Mouse (Mus musculus) embryo, embryonic 9.5 days (tissue): ENCODE results near the gene As3mt.
"Not testable (repeated sequence)": the region's sequence is repeated elsewhere in the genome, so short reads cannot be mapped to it uniquely, and the experiment has no call there.

Experiments used
- DNase-seq: peaks from one replicate; pipeline ENCODE4 v3.0.0-alpha.2; 2017; ENCODE audit errors: extremely low spot score

The As3mt gene

DNA sequence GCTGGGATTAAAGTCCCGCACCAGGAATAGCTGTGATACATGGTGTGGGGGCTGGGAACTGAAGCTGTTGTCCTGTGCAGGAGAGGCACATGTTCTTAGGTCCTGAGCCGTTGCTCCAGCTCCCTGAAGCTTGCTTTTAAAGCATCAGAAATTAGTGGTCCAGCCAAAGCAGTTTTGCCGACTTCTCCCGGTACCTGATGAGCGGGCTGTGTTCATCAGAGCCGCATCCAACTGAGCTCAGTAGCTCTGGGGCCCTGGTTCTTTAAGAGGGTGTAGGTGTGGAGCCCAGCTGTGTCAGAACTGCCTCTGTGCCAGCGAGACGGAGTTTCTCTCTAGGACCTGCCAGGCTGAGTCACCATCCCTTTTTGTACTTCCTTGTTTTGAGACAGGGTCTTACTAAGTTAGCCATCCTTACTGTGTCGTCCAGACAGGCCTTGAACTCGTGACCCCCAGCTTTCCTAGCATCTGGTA, 8.2 kb upstream of the As3mt start:
- no peak for DNase-seq

DNA sequence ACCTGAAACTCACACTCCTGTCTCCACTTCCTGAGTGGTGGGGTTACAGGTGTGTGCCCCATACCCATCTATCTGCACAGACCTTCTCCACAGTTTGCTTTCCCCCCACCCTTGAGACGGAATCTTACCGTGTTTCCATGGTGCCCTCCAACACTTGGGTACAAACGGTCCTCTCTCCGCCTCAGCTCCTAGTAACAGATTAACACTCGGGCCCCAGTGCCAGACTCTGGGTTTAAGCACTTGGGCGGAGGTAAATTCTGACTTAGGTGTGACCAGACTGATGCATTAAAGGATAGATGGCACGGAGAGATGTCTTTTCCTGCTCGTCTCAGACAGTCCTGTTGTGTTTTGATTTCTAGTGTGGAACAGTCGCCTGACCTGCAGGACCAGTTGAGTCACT, 6.1 kb upstream of the As3mt start:
- no peak for DNase-seq

DNA sequence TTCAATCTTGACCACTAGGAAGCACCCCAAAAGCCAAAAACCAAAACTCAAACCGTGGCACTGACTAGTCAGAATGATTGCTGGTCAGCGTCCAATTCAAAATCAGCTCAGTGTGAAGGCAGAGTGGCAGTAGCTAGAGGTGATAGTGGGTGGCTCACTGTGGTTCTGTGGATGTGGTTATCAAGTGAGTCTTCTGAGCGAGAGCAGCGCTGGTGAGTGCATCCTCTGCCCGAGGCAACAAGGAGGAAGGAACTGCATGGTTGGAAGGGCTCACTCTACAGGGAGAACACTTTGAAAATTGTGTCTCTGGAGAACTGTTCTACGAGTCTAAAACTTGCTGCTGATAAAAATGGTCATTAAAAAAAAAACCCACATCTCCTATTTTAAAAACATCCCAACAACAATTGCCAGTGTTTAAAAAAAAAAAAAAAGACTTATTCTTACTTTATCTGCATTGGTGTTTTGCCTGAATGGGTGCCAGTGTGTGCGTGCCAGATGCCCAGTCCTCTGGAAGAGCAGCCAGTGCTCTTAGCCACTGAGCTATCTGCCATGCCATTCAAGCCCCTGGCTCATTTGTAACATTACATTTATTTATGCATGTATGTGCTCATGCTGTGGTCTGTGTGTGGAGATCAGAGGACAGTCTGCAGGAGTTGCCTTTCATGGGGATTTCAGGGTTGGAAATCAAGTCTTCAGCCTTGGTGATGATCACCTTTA, 1.3 kb upstream of the As3mt start:
- no peak for DNase-seq

DNA sequence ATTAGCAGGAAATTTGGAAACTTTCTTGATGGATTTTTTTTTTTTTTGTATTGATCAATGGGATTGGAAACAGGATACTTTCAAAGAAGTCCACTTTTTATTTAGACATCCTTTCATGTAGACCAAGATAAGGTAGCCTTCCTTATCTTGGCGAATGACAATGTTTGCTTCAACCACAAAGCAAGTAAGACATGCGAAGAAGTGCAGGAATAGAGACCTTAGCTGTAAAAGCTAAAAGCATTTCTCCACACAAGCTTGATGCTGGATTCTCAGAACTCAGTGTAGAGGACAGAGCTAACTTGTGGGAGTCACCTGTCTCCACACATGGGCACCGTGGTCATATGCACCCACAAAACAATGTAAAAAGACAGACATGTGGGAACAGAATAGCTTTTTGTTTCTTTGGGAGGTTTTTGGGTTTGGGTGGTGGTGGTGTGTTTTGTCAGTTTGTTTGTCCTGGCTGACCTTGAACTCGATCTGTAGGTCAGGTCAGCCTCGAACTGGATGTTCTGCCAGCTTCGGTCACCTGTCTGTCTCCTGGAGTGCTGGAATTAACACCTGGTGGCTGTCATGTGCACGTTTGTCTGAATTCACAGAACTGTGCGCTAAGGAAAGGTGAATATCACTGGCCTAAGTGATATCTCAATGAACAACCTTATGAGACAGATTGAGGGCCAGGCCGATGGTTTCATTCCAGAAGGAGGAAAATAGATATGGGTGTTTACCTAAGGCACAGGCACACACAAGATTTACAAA, 540 bp upstream of the As3mt start:
- DNase-seq = no peak

DNA sequence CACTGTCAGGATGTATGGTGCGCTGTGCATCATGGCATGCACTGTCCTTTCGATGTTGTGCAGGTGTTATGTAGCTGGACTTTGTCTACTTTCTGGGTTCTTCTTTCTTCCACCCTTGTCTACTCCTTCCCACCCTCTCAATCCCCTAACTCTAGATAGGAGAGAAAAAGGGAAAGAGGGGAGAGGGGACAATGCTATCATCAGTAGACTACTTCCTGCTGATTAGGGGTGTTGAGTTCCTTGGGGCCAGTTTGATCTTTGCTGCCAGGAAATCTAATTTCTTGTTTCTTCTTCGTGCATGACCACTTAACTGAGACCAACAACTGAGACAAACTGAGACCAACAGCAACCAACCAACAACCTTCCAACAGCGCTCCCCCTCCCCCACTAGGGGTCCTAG, 3.4 kb downstream of the As3mt start:
- DNase-seq = no peak

DNA sequence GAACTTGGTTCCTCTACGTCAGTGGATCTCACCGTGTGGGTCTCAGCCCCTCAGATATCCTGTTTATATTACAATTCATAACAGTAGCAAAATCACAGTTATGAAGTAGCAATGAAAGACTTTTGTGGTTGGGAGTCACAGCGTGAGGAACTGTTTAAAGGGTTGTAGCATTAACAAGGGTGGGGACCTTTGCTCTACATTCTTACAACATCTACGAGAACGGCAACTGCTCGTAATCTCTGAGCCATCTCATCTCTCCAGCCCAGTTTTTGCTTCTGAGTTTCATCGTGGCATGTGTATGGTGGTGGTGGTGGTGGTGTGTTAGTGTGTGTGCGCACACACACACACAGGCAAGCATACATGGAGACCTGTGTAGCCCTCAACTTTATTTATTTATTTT, 7.0 kb downstream of the As3mt start:
- DNase-seq = no peak

DNA sequence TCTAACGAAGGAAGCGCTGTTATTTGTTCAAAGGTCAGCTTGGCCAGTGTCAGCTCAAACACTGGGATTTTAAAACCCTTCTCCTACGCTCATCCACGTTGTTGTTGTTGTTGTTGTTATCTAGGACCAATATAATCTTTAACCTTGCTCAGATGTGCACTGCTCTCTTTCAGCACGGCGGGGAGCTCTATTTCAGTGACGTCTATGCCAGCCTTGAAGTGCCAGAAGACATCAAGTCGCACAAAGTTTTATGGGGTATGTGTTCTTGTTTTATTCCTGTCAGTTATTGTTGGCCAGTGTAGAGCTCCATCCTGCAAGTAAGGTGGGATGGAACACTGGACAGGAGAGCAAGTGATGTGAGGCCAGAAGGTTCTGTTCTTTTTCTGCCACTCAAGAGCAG, 7.8 kb downstream of the As3mt start:
- DNase-seq = no peak

DNA sequence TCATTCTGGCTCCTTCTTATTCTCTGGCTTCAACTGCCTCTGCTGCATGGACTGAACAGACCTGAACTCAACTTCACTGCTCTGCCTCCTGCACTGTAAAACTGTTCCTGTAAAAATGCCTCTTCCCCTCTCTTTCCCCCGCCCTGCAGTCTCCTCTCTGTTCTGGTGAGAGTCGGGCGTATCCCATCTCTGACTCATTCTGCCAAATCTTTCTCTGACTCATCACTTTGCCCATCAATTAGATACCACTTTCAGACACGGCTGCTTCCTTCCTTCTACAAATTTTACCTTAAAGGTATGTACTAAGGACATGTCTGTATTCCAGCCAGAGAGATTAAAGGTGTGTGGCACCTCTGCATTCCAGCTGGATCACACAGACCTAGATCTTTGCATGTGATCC, 10.9 kb downstream of the As3mt start:
- DNase-seq = no peak

DNA sequence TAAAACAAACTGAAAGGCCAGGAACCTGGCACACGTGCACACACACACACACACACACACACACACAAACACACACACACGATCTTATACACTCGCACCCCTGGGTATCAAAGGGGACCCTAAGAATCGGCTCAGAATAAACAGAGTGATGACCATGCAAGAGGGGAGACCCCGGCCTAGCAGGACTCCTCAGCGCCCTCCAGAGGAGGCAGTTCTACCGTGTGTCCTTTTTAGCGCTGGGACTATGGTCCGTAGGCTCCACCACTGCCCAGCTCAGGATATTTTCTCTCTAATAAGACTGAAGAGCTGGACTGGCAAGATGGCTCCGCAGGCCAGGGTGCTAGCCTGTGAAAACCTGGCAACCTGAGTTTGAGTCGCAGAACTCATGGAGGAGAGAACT, 17.2 kb downstream of the As3mt start:
- DNase-seq = no peak

DNA sequence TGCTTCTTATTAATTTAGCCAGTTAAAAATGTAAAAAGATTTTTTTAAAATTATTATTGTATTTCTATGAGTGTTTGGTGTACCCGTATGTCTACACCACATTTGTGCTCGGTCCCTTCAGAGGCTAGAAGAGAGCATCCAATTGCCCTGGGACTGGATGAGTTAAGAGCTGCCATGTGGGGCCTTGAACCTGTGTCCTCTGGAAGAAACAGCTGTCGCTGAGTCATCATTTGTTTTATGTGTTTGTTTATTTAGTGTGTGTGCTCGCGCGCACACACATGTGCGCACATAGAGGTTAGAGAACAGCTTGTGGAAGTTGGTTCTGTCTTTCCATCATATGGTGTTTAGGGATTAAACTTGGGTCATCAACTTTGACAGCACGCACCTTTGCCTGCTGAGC, 18.9 kb downstream of the As3mt start:
- no peak for DNase-seq

DNA sequence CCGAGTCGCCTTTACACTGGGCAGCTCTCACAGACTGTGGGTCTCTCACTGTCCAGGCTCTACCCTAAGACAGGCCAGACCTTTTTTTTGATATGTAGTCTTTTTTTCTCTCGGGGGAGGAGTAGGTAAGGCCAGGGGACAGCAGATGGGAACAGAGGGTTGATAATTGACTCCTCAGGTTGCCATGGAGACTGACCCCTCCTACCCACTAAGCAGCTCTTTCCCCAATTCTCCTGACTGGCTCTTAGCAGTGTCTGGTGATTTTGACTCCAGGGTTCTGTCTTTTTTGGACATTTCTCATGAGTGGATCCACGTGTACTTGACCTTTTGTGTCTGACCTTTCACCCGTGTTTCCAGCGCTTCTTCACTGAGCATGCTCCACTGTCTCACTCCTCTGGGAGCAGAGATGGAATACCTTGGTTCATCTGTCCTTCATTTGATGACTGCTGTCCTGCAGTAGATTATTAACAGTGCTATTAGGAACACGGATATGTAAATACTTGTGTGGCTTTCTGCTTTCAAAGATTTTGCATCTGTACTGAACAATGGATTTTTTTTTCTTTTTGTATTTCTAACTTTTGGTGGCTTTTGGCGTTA, 20.0 kb downstream of the As3mt start:
- peak; percentile 49 for DNase-seq

DNA sequence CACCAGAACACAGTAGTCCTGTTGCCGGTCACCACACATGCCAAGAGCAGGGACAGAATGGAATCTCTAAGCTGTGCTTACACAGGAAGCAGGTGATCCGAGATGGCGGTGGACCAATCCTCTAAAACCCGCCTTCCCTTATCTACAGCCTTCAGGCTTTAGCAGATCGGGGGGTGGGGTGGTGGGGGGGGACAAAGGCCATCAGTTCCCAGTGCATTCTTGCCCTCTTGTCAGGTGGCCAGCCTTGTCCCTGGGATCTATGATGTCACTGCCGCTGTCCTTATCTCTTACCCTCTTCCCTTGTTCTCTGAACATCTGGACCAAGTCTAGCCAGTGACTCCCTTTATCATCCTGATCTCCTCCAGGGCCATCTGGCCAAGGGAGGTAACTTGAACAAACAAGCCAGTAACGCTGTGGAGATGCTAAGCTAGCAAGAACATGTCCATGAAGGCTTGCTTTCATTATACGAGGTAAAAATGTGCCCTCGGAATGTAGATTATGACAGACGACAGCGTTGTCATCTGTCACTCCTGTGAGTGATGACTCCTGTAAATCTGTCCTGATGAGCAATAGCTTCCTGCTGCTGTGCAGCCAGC, 20.8 kb downstream of the As3mt start:
- no peak for DNase-seq

DNA sequence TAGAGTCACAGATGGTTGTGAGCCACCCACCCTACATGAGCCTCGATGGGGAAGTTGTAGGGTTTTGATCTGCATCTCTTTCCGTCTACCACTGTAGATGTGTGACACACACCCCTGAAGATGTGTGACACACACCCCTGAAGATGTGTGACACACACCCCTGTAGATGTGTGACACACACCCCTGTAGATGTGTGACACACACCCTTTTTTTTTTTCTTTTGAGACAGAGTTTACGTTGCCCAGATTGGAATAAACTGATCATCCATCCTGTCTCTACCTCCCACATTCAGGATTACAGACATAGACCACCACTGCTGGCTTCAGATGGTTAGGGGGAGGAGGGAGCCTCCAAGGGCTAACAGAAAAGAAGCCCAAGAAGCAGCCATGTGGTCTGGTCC, 21.7 kb downstream of the As3mt start:
- DNase-seq = no peak

DNA sequence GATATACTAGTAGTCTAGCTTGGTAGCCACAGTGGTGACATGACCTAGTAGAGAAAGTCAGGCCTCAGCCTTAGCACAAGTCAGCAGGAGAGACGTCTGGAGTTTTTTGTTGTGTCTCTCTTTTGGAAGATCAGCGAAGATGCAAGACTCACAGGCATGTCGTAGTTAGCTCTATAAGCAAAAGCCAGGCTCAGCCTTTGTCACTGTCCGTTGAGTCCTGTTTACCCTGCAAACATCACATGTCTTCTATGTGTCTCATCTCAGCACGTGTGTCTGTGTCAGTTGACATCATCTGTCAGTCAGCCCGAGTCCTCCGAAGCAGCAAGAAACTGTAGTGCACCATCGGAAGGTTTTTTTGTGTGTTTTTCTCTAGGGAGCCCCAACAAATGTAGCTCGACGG, 24.1 kb downstream of the As3mt start:
- no peak for DNase-seq

DNA sequence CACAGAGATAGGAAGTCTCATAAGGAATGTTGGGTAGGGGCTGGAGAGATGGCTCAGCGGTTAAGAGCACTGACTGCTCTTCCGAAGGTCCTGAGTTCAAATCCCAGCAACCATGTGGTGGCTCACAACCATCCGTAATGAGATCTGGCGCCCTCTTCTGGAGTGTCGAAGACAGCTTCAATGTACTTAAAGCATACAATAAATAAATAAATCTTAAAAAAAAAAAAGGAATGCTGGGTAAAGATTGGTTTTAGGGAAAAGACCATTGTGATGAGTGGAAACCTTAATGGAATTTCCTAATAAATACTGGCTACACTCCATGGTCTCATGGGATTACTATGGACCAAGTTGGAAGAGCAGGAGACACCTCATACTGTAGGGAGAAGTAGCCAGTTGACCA, 25.4 kb downstream of the As3mt start:
- not testable (repeated sequence) for DNase-seq

DNA sequence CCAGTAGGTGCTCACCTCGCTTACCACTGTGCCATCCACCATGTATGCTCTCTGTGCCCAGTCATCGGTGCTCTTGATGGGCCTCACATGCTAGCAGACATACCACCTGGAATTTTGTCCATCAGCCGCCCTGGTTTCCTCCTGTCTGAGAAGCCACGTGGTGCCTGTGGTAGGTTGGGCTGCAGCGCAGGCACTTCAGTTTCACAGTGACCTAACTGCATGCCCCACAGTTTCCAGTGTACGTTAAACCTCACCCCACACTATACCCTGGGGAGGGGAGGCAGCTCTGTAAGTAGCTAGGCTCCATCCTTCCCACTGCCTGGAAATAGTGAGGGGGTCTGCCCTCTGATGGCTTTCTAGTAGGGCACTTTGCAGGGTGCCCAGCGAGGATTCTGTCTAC, 26.4 kb downstream of the As3mt start:
- no peak for DNase-seq

DNA sequence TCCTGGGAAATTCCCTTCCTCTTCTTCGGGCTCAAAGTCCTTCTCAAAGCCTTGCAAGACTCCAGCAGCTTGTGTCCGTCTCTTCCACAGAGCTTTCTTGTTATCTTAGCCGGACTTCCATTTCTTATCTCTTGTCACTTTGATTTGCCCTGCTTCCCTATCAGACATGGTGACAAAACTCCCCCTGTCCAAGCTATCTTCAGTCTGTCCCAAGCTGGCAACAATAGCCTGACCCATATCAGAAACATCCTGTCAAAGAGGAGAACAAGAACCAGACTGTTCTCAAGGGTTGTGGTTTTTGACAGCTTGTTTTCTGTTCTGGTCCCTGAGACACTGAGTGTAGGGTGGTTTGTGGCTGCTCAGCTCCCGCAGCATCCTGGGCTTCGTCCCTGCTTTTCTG, 28.0 kb downstream of the As3mt start:
- no peak for DNase-seq

DNA sequence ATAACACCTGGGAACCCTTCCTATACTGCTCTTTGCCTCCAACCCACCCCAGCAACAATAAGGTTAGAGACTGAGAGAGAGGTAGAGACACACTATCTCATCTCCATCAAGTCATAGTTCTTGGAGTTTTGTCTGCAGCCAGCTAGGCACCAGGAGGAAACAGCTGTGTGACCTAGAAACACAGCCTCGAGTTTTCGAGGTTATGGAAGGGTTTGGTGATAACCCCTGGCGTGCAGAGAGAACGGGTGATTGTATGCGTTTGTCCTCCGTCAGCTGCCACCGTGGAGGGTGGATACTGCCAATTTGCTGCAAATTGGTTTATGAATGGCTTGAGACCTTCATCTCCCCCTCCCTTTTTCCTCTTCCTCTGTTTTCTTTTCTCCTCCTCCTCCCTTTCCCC, 29.8 kb downstream of the As3mt start:
- DNase-seq = no peak

DNA sequence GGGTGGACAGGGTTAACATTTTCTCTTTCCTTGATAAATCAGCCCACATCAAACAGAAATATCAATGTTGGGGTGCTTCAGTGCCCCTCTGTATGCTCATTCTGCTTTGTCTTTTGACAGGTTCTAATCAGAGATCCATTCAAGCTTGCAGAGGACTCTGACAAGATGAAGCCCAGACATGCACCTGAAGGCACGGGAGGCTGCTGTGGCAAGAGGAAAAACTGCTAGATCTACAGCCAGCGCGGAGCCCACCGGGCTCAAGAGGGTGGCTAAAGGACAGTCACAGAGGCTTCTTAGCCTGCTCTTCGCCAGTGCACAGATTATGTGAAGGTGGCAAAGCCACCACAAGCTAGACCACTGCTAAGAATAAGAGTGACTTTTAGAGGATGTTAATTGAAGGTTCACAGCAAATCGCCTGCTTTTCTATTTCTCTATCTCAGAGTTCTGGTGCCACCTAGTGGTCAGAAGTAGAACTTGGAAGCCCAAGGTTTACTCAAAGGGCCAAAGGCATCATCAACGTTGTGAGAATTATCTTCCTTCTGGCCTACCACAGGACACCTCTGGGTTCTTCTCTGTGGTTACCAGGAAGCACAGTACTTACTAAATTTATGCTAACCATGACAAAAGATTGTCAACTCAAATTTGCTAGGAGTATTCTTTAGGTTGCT, 33.2 kb downstream of the As3mt start:
- DNase-seq = peak; percentile 63

DNA sequence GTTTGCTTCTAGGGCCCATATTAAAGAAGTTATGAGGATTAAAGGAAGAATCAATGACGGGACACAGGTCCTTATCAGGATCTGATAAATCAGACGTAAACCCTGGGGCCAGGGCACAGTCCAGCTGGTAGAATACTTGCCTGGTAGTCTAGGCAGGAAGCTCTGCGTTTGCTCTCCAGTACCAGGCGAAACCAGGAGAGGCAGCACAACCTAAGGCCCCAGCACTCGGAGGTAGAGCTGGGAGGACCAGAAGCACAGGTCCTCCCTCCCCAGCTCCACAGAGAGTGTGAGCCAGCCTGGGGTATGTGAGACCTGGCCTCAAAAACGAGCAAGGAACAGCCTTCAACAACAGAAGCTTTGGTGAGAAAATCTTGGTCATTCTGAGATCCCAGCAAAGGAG, 34.3 kb downstream of the As3mt start:
- DNase-seq = no peak

DNA sequence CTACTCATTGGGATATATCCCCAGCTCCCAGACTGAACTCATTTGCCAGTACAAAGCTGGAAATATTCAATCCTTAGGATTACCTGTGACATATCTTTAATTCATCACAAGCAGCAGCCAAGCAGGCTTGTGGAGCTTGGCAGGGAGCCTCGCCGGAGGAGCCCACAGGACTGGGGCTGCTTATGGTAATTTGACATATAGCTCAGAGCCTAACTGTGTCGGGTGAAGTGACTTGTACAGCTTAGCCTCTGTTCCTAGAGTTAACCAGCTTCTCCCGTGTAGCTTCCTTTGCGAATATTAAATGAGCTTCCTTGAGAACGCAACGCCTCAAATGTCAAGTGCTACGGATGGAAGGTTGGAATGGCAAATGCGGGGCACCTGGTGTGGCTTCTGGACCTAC, 37.4 kb downstream of the As3mt start:
- DNase-seq = no peak

DNA sequence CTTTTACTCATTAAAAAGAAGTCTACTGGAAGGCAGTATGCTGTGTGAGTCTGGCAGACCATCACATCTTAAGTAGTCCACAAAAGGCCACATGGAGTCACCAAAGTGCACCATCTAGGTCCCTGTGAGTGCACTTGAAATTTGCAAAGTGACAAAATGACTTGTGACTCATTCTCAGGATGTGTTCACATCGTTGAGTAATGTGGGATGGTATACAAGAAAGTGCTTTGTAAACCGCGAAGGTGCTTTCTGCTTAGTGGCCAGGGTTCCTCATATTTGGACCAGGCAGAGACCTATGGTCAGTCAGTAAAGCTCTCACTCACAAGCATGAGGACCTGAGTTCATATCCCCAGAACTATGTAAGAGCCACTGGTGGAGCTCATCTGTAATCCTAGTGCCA, 40.5 kb downstream of the As3mt start:
- no peak for DNase-seq
